Mouse (Mus musculus) stomach, postnatal 0 days (tissue): ENCODE data around the gene Phf14. TPM values are rescaled to one million over a fixed set of nuclear protein-coding genes. Genes with fewer than 3 reads are reported as not detected.
"Not testable (repeated sequence)": the region's sequence is repeated elsewhere in the genome, so short reads cannot be mapped to it uniquely, and the experiment has no call there.

Source experiments
- ATAC-seq: fragments of 200-750 bp; cut with Nextera tagmentation; 2 replicates; pipeline ENCODE4 v1.8.0; 2017; ENCODE audit not compliant: low FRiP score, low TSS enrichment
- DNase-seq: peaks from one replicate; pipeline ENCODE4 v3.0.0-alpha.2; 2016; ENCODE audit warnings: low spot score
- H3K27ac ChIP-seq: fragments of 300-500 bp; sonication (generic); replicated peaks from 2 replicates; pipeline ENCODE4 v1.5.1; 2014; ENCODE audit warnings: mild to moderate bottlenecking, control low read depth
- H3K27me3 ChIP-seq: fragments of 300-500 bp; sonication (generic); 2 replicates; pipeline ENCODE4 v1.6.1; 2014; ENCODE audit warnings: low read length; ENCODE audit not compliant: control insufficient read depth, insufficient read depth
- H3K36me3 ChIP-seq: fragments of 300-500 bp; sonication (generic); 2 replicates; pipeline ENCODE4 v1.6.1; 2014; ENCODE audit warnings: low read length, mixed read lengths; ENCODE audit not compliant: control insufficient read depth, insufficient read depth
- H3K4me1 ChIP-seq: fragments of 300-500 bp; sonication (generic); replicated peaks from 2 replicates; pipeline ENCODE4 v1.6.1; 2014; ENCODE audit warnings: antibody characterized with exemption; ENCODE audit not compliant: control insufficient read depth, insufficient read depth
- H3K4me2 ChIP-seq: fragments of 300-500 bp; sonication (generic); replicated peaks from 2 replicates; pipeline ENCODE4 v1.6.1; 2014; ENCODE audit warnings: low read depth, mild to moderate bottlenecking, control low read depth, moderate library complexity
- H3K4me3 ChIP-seq: fragments of 300-500 bp; sonication (generic); 2 replicates; pipeline ENCODE4 v1.5.1; 2014; ENCODE audit warnings: low read depth, low read length, control low read depth
- H3K9ac ChIP-seq: fragments of 300-500 bp; sonication (generic); 2 replicates; pipeline ENCODE4 v1.6.1; 2014; ENCODE audit warnings: mild to moderate bottlenecking, low read length, control low read depth, mixed read lengths
- H3K9me3 ChIP-seq: fragments of 300-500 bp; sonication (generic); 2 replicates; pipeline ENCODE4 v1.6.1; 2016; ENCODE audit warnings: low read length; ENCODE audit not compliant: control insufficient read depth
- CTCF ChIP-seq: IDR thresholded peaks from 2 replicates; pipeline ENCODE4 v1.5.1; 2016; ENCODE audit warnings: antibody characterized with exemption, low read depth, mild to moderate bottlenecking, moderate library complexity
- EP300 ChIP-seq: optimal IDR thresholded peaks from 2 replicates; pipeline ENCODE3; 2016; ENCODE audit warnings: antibody characterized with exemption
- WGBS: fragments of 180-500 bp; shearing (Covaris S2); extraction: QIAGEN DNeasy Blood & Tissue Kit; methylation state at CpG from one replicate; pipeline ENCODE4 v1.1.7; 2014; 5-methylcytosine and 5-hydroxymethylcytosine counted together
- polyA plus RNA-seq: library from polyadenylated mRNA; unstranded; fragments of >200 nt; fragmentation: Nextera tagmentation; extraction: Ambion mirVana; gene quantifications from 2 replicates; pipeline ENCODE4 v1.2.1, GENCODE M21; 2015

Gene Phf14
- polyA plus RNA-seq = 55.6 and 58.7 TPM in 2 replicates

DNA sequence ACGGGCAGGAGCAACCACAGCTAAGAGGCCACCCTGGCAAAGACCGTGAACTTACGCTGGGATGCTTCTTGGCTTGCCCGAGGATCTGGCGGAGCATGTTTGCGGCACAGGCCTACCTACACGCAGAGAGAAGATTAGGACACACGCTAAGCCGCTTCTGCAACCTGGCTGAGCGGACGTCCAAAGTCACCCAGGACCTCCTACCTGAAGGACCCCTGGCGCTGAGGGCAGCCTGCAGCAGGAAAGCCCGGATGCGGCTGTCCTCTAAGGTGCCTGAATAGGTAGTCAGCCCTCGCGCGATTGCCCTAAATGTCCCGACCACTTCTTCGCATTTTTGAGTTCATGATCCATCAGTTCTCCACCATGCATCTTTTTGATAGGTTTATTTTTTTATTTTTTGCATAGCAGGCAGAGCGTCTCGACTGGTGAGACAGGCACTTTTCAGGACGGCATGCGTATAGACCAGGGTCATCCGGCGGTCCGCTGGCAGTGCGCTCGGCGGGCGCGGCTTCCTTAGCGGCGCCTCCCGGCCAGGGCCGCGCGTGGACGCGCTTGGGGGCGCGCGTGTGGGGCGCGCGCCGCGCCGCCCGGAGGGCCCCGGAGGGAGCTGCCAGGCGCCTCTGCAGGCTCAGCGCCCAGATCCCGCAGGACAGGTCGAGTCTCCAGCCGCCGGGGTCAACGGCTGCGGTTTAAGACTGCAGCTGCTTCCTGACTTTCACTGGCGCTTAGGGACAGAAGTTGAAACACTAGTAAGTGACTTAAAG, at the start of gene Phf14, which contains the start of gene Ndufa4:
TSS of gene Phf14 (plus strand) at position 541 of the 764 bp plus-strand sequence.
TSS of gene Ndufa4 (minus strand) at position 229 of the 764 bp plus-strand sequence.
- DNase-seq = peak; percentile 93
- peak within 1 kb of the TSS; percentile 92 for H3K27ac ChIP-seq
- H3K9me3 ChIP-seq = no peaks in the 10 kb centered on the region
- peak; percentile 99 for ATAC-seq
- H3K27me3 ChIP-seq = no peaks in the 10 kb centered on the region
- WGBS = under 1% methylated on average over 56 of the region's 59 CpGs
- peak within 1 kb of the TSS; percentile 95 for H3K9ac ChIP-seq
- peak within 1 kb of the TSS; percentile 79 for H3K4me3 ChIP-seq
- H3K4me2 ChIP-seq = peak within 1 kb of the TSS; percentile 70
- H3K4me1 ChIP-seq = no peaks in the 10 kb centered on the region; the same call in 1 of the 2 replicates
- H3K36me3 ChIP-seq = no peaks in the 10 kb centered on the region; the same call in 1 of the 2 replicates
- TF ChIP-seq EP300 = peak; percentile 95
- no peak; the same call in 1 of the 2 replicates for TF ChIP-seq CTCF

DNA sequence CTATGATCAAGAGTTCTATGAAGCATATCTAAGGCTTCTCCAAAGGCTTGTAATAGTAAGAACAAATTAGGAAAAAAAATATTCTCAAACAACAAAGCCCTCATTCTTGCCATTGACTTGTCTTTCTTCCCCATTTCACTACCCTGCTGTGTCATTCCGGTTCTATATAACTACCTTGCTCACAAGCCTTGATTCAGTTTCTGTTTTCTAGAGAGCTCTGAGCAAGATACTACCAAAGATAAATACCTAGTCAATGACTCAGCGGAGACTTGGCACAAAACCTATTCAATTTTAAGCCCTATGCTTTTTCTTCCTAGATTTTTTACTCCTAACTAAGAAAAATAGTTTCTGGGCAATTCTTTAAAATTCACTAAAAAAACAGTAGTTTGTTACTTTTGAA, 32.2 kb upstream of the Phf14 start:
- not testable (repeated sequence) for DNase-seq
- no CpG with 5 or more reads among the region's 2 CpGs for WGBS

GRCm38 (mm10) chr6:11900809-11901310, 6.7 kb upstream of the Phf14 start:
- Histone ChIP-seq H3K27ac (no peak overlapping the region), H3K27me3 (no peaks in the 10 kb centered on the region), H3K9me3 (no peaks in the 10 kb centered on the region), H3K4me3 (no peak overlapping the region), H3K36me3 (peaks cover 12% of the 10 kb centered on the region; the same call in 1 of the 2 replicates), H3K9ac (no peak overlapping the region), H3K4me2 (no peak overlapping the region), H3K4me1 (no peaks in the 10 kb centered on the region; the same call in 1 of the 2 replicates)
- WGBS = 53% methylated on average over 4 of the region's 4 CpGs
- TF ChIP-seq CTCF (no peak), EP300 (peak; percentile 27)
- ATAC-seq (no peak; the same call in 1 of the 2 replicates), DNase-seq (no peak)

More for the DNA sequence above, 32.2 kb upstream of the Phf14 start:
- not testable (repeated sequence) for ATAC-seq, H3K4me2 ChIP-seq, H3K9me3 ChIP-seq, H3K27ac ChIP-seq, H3K36me3 ChIP-seq, H3K4me3 ChIP-seq, H3K4me1 ChIP-seq, H3K27me3 ChIP-seq, H3K9ac ChIP-seq

GRCm38 (mm10) chr6:11906890-11907268, 730 bp upstream of the Phf14 start:
- H3K27ac ChIP-seq = peak overlapping the region; percentile 92
- WGBS = 1% methylated on average over 5 of the region's 5 CpGs

DNA sequence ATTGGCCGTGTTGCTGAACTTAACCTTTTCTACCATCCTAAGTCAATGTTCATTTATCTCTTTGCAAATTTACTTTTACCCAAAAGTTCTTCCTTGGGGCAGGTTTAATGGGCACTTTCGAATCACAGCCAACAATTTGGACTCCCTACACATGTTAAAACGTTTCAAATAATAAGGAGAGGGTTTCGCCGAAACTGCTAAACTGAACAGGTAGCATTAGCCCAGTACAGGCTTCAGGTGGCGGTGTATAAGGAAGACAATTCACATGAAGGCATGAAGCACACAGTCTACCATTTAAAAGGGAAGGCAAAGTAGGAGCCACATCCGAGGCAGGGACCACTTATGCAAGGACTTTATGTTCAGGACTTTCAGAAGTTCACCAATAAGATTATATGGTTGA, 561 bp downstream of the Phf14 start:
- no peak for ATAC-seq
- H3K36me3 ChIP-seq = no peaks in the 10 kb centered on the region
- H3K4me3 ChIP-seq = peak overlapping the region; percentile 79
- DNase-seq = peak; percentile 22
- H3K27ac ChIP-seq = peak overlapping the region; percentile 92
- H3K4me1 ChIP-seq = no peaks in the 10 kb centered on the region; the same call in 1 of the 2 replicates
- H3K27me3 ChIP-seq = no peaks in the 10 kb centered on the region
- TF ChIP-seq CTCF = no peak
- peak; percentile 11 for TF ChIP-seq EP300
- no peaks in the 10 kb centered on the region for H3K9me3 ChIP-seq
- peak overlapping the region; percentile 95 for H3K9ac ChIP-seq
- H3K4me2 ChIP-seq = peak overlapping the region; percentile 70
- 20% methylated on average over 7 of the region's 7 CpGs for WGBS

More at GRCm38 (mm10) chr6:11906890-11907268, 730 bp upstream of the Phf14 start:
- H3K36me3 ChIP-seq = no peaks in the 10 kb centered on the region; the same call in 1 of the 2 replicates
- TF ChIP-seq CTCF (no peak), EP300 (no peak)
- no peaks in the 10 kb centered on the region for H3K27me3 ChIP-seq
- H3K4me3 ChIP-seq = peak overlapping the region; percentile 79
- H3K9ac ChIP-seq = peak overlapping the region; percentile 95
- DNase-seq (no peak), ATAC-seq (peak; percentile 53)
- H3K4me1 ChIP-seq = no peaks in the 10 kb centered on the region; the same call in 1 of the 2 replicates
- H3K9me3 ChIP-seq = no peaks in the 10 kb centered on the region
- H3K4me2 ChIP-seq = peak overlapping the region; percentile 70

GRCm38 (mm10) chr6:11925496-11926041, 18.0 kb downstream of the Phf14 start:
- H3K27me3 ChIP-seq = no peaks in the 10 kb centered on the region
- peak overlapping the region; percentile 99 for H3K9ac ChIP-seq
- H3K27ac ChIP-seq = peak overlapping the region; percentile 97
- under 1% methylated on average over 20 of the region's 20 CpGs for WGBS
- TF ChIP-seq CTCF (no peak), EP300 (no peak)
- peak; percentile 88 for DNase-seq
- no peaks in the 10 kb centered on the region for H3K36me3 ChIP-seq
- H3K9me3 ChIP-seq = no peaks in the 10 kb centered on the region
- peak overlapping the region; percentile 85 for H3K4me2 ChIP-seq
- ATAC-seq = peak; percentile 98
- 0 out of 2 replicates have a peak, but pooled peaks cover 5% of the 10 kb centered on the region for H3K4me1 ChIP-seq
- H3K4me3 ChIP-seq = peak overlapping the region; percentile 87
